8 mouse cellular contexts compared by ENCODE assay signal in genomic region chr7:16387160-16388041, GRCm38 (mm10). TPM values are rescaled to one million over a fixed set of nuclear protein-coding genes. Genes with fewer than 3 reads are reported as not detected.
DNase-seq lines count a peak whose midpoint lies in the region; ATAC-seq and TF ChIP-seq lines count a peak whose summit lies in the region.

Sae1 (minus strand) TSS chr7:16387806.

- ATAC-seq in CD4-positive, CD25-positive, alpha-beta regulatory T cell, adult 4 months, result peak; percentile 88
- ATAC-seq in heart, embryonic 15.5 days (replicated peaks; ENCODE audit: insufficient number of reproducible peaks, insufficient read depth, low FRiP score, low read depth), result peak; percentile 94
- ATAC-seq in liver, embryonic 14.5 days (ENCODE audit: insufficient read depth), result peak; percentile 96
- ATAC-seq in neural tube, embryonic 11.5 days (ENCODE audit: insufficient read depth, low FRiP score, low TSS enrichment), result peak; percentile 93
- peak; percentile 98 for ATAC-seq in stomach, postnatal 0 days (ENCODE audit: low FRiP score, low TSS enrichment)

- TF ChIP-seq CTCF in liver, embryonic 14.5 days (IDR thresholded peaks at IDR 0.05; ENCODE audit: low read depth), result no peak
- TF ChIP-seq CTCF in stomach, postnatal 0 days (IDR thresholded peaks at IDR 0.05; ENCODE audit: low read depth), result 0 out of 2 replicates have a peak, but pooled peaks have one; percentile 4

- peak; percentile 92 for DNase-seq in c-Kit-negative CD71-positive TER-119-positive erythroid progenitor cells, embryonic 14.5 days (ENCODE audit: low read depth, low spot score)
- DNase-seq in forebrain, embryonic 10.5 days (ENCODE audit: extremely low spot score, low spot score), result peak; percentile 97
- DNase-seq in kidney, postnatal 25 days, result peak; percentile 95 to 99
- DNase-seq in liver, embryonic 14.5 days (ENCODE audit: low read depth in 3 of 3, low spot score in 3 of 3), result peak; percentile 88 to 91 (median 89)
- peak; percentile 97 for DNase-seq in neural tube, embryonic 11.5 days (ENCODE audit: low spot score)
- peak; percentile 97 for DNase-seq in stomach, postnatal 0 days (ENCODE audit: low spot score)

- peaks cover 39% of the 10 kb centered on the region for H3K36me3 ChIP-seq in forebrain, embryonic 10.5 days (replicated peaks)
- peaks cover 4% of the 10 kb centered on the region; the same call in 1 of the 2 replicates for H3K36me3 ChIP-seq in heart, embryonic 15.5 days
- peaks cover 11% of the 10 kb centered on the region for H3K36me3 ChIP-seq in liver, embryonic 14.5 days (replicated peaks; ENCODE audit: control insufficient read depth, insufficient read depth, low read depth)
- H3K36me3 ChIP-seq in neural tube, embryonic 11.5 days (ENCODE audit: control insufficient read depth, insufficient read depth, low read length), result no peaks in the 10 kb centered on the region
- no peaks in the 10 kb centered on the region for H3K36me3 ChIP-seq in stomach, postnatal 0 days (ENCODE audit: control insufficient read depth, insufficient read depth, low read length)

- H3K4me2 ChIP-seq in heart, embryonic 15.5 days, result peak within 1 kb of the TSS; percentile 82
- peak within 1 kb of the TSS; percentile 96 for H3K4me2 ChIP-seq in liver, embryonic 14.5 days (ENCODE audit: low read depth)
- H3K4me2 ChIP-seq in neural tube, embryonic 11.5 days (ENCODE audit: low read depth), result peak within 1 kb of the TSS; percentile 88
- peak within 1 kb of the TSS; percentile 76 for H3K4me2 ChIP-seq in stomach, postnatal 0 days (replicated peaks; ENCODE audit: low read depth)

- peak within 1 kb of the TSS; percentile 98 for H3K27ac ChIP-seq in forebrain, embryonic 10.5 days
- H3K27ac ChIP-seq in heart, embryonic 15.5 days, result peak within 1 kb of the TSS; percentile 87
- peak within 1 kb of the TSS; percentile 4 for H3K27ac ChIP-seq in liver, embryonic 14.5 days
- H3K27ac ChIP-seq in neural tube, embryonic 11.5 days (ENCODE audit: low read depth, low read length), result no peak within 1 kb of the TSS
- peak within 1 kb of the TSS; percentile 79 for H3K27ac ChIP-seq in stomach, postnatal 0 days (replicated peaks)

- peak within 1 kb of the TSS; percentile 90 for H3K4me3 ChIP-seq in forebrain, embryonic 10.5 days
- H3K4me3 ChIP-seq in heart, embryonic 15.5 days, result peak within 1 kb of the TSS; percentile 99
- peak within 1 kb of the TSS; percentile 71 to 96 for H3K4me3 ChIP-seq in liver, embryonic 14.5 days (ENCODE audit: insufficient read depth in 1 of 2, low read depth in 2 of 2, low read length in 2 of 2)
- peak within 1 kb of the TSS; percentile 95 for H3K4me3 ChIP-seq in neural tube, embryonic 11.5 days (ENCODE audit: low read depth, low read length)
- peak within 1 kb of the TSS; percentile 88 for H3K4me3 ChIP-seq in stomach, postnatal 0 days (ENCODE audit: low read depth, low read length)

- H3K27me3 ChIP-seq in forebrain, embryonic 10.5 days (ENCODE audit: poor library complexity, severe bottlenecking), result no peaks in the 10 kb centered on the region
- H3K27me3 ChIP-seq in heart, embryonic 15.5 days, result no peaks in the 10 kb centered on the region
- H3K27me3 ChIP-seq in liver, embryonic 14.5 days (ENCODE audit: control insufficient read depth, insufficient read depth, low read length), result no peaks in the 10 kb centered on the region
- H3K27me3 ChIP-seq in neural tube, embryonic 11.5 days (ENCODE audit: control insufficient read depth, insufficient read depth, low read length), result no peaks in the 10 kb centered on the region
- no peaks in the 10 kb centered on the region for H3K27me3 ChIP-seq in stomach, postnatal 0 days (ENCODE audit: control insufficient read depth, insufficient read depth, low read length)

- no peak for TF ChIP-seq EP300 in liver, embryonic 14.5 days (IDR thresholded peaks at IDR 0.05; ENCODE audit: low read depth)
- no peak for TF ChIP-seq EP300 in stomach, postnatal 0 days (optimal IDR thresholded peaks at IDR 0.05)

- H3K9me3 ChIP-seq in forebrain, embryonic 10.5 days, result no peaks in the 10 kb centered on the region
- H3K9me3 ChIP-seq in heart, embryonic 15.5 days (replicated peaks), result no peaks in the 10 kb centered on the region
- H3K9me3 ChIP-seq in liver, embryonic 14.5 days (ENCODE audit: control insufficient read depth, low read length), result no peaks in the 10 kb centered on the region
- H3K9me3 ChIP-seq in neural tube, embryonic 11.5 days (ENCODE audit: control insufficient read depth, low read length), result no peaks in the 10 kb centered on the region
- H3K9me3 ChIP-seq in stomach, postnatal 0 days (ENCODE audit: control insufficient read depth, low read length), result no peaks in the 10 kb centered on the region

- H3K4me1 ChIP-seq in forebrain, embryonic 10.5 days, result peaks cover 29% of the 10 kb centered on the region
- H3K4me1 ChIP-seq in heart, embryonic 15.5 days (replicated peaks), result peaks cover 28% of the 10 kb centered on the region
- H3K4me1 ChIP-seq in liver, embryonic 14.5 days (replicated peaks; ENCODE audit: control insufficient read depth in 2 of 2, insufficient read depth in 2 of 2, low read length in 1 of 2), result peaks cover 10 to 11% of the 10 kb centered on the region in 2 experiments
- H3K4me1 ChIP-seq in neural tube, embryonic 11.5 days (ENCODE audit: control insufficient read depth, insufficient read depth, low read length), result peaks cover 13% of the 10 kb centered on the region; the same call in 1 of the 2 replicates
- H3K4me1 ChIP-seq in stomach, postnatal 0 days (replicated peaks; ENCODE audit: control insufficient read depth, insufficient read depth), result no peaks in the 10 kb centered on the region

- peak within 1 kb of the TSS; percentile 100 for H3K9ac ChIP-seq in heart, embryonic 15.5 days
- peak within 1 kb of the TSS; percentile 74 for H3K9ac ChIP-seq in liver, embryonic 14.5 days (replicated peaks)
- peak within 1 kb of the TSS; percentile 95 for H3K9ac ChIP-seq in neural tube, embryonic 11.5 days (ENCODE audit: low read length)
- peak within 1 kb of the TSS; percentile 81 for H3K9ac ChIP-seq in stomach, postnatal 0 days (ENCODE audit: low read length)

- WGBS in forebrain, embryonic 10.5 days, result under 1% methylated on average over 58 of the region's 58 CpGs
- under 1% methylated on average over 58 of the region's 58 CpGs for WGBS in heart, embryonic 15.5 days
- WGBS in liver, embryonic 14.5 days (ENCODE audit: insufficient replicate concordance), result under 1% methylated on average over 58 of the region's 58 CpGs
- WGBS in neural tube, embryonic 11.5 days, result under 1% methylated on average over 53 of the region's 58 CpGs
- under 1% methylated on average over 58 of the region's 58 CpGs for WGBS in stomach, postnatal 0 days

RNA-seq across cellular contexts. Expression of gene Sae1, which starts in this region (rescaled TPM):
- 10 to 100 TPM; 69.0 to 85.6 TPM for polyA plus RNA-seq in CD4-positive, CD25-positive, alpha-beta regulatory T cell, adult 4 months (2017; shearing (Covaris generic))
- 505 and 521 TPM in 2 replicates for polyA plus RNA-seq in forebrain, embryonic 10.5 days (2016; fragmentation: Nextera tagmentation; extraction: Ambion mirVana)
- 187 and 209 TPM in 2 replicates for polyA plus RNA-seq in heart, embryonic 15.5 days (2015; fragmentation: Nextera tagmentation; extraction: Ambion mirVana)
- polyA plus RNA-seq in liver, embryonic 14.5 days (2012; rRNA removed), result 35.0 and 55.6 TPM in 2 replicates
- 89.3 and 95.5 TPM in 2 replicates for polyA plus RNA-seq in liver, embryonic 14.5 days (2014; fragmentation: Nextera tagmentation; extraction: Ambion mirVana)
- 384 and 394 TPM in 2 replicates for polyA plus RNA-seq in neural tube, embryonic 11.5 days (2014; fragmentation: Nextera tagmentation; extraction: Ambion mirVana)
- polyA plus RNA-seq in stomach, postnatal 0 days (2015; fragmentation: Nextera tagmentation; extraction: Ambion mirVana), result 119 and 123 TPM in 2 replicates
